Mouse (Mus musculus) myocyte (in vitro differentiated cells): ENCODE data around the gene Farsb. TPM values are rescaled to one million over a fixed set of nuclear protein-coding genes. Genes with fewer than 3 reads are reported as not detected.

Source experiments
- H3K27me3 ChIP-seq: one replicate; pipeline ENCODE4 v1.6.1; 2011; ENCODE audit not compliant: control insufficient read depth, insufficient read depth, insufficient read length
- H3K36me3 ChIP-seq: one replicate; pipeline ENCODE4 v1.6.1; 2011; ENCODE audit not compliant: control insufficient read depth, insufficient read depth
- H3K4me2 ChIP-seq: one replicate; pipeline ENCODE4 v1.6.1; 2011; ENCODE audit warnings: low read depth, control low read depth
- H3K4me3 ChIP-seq: one replicate; pipeline ENCODE4 v1.5.1; 2011; ENCODE audit warnings: mild to moderate bottlenecking, control low read depth, moderate library complexity
- H3K79me2 ChIP-seq: one replicate; pipeline ENCODE4 v1.6.1; 2011; ENCODE audit not compliant: control insufficient read depth, insufficient read depth
- H3ac ChIP-seq: one replicate; pipeline ENCODE4 v1.6.1; 2011; ENCODE audit not compliant: control insufficient read depth, insufficient read length
- CEBPB ChIP-seq: IDR thresholded peaks from 2 replicates; pipeline ENCODE4 v1.6.1; 2011; ENCODE audit warnings: mild to moderate bottlenecking, moderate library complexity; ENCODE audit not compliant: poor library complexity, insufficient read depth, severe bottlenecking
- E2F4 ChIP-seq: IDR thresholded peaks from one replicate; pipeline ENCODE4 v1.6.1; 2011; ENCODE audit warnings: mild to moderate bottlenecking, control low read depth, moderate library complexity; ENCODE audit not compliant: insufficient read depth
- MAX ChIP-seq: IDR thresholded peaks from one replicate; pipeline ENCODE4 v1.6.1; 2011; ENCODE audit warnings: low read depth, mild to moderate bottlenecking, control low read depth
- MYOD1 ChIP-seq, 3 experiments: IDR thresholded peaks; one replicate each; pipeline ENCODE4 v1.6.1; 2011; ENCODE audit warnings: control low read depth in 2 of 3, low read depth in 2 of 3, mild to moderate bottlenecking in 2 of 3, moderate library complexity in 1 of 3; ENCODE audit not compliant: insufficient read length in 2 of 3, control insufficient read depth in 1 of 3
- MYOG ChIP-seq, 3 experiments: IDR thresholded peaks; one replicate each; pipeline ENCODE4 v1.6.1; 2011; ENCODE audit warnings: control low read depth in 2 of 3, low read depth in 2 of 3, mild to moderate bottlenecking in 2 of 3; ENCODE audit not compliant: insufficient read length in 2 of 3, control insufficient read depth in 1 of 3, insufficient read depth in 1 of 3
- POLR2A ChIP-seq: IDR thresholded peaks from one replicate; pipeline ENCODE4 v1.6.1; 2011; ENCODE audit warnings: low read depth, mild to moderate bottlenecking, control low read depth, moderate library complexity; ENCODE audit not compliant: insufficient read length
- POLR2AphosphoS2 ChIP-seq: IDR thresholded peaks from one replicate; pipeline ENCODE4 v1.6.1; 2011; ENCODE audit warnings: low read depth, control low read depth; ENCODE audit not compliant: insufficient read length
- REST ChIP-seq: IDR thresholded peaks from one replicate; pipeline ENCODE4 v1.6.1; 2011; ENCODE audit warnings: mild to moderate bottlenecking, control low read depth, moderate library complexity; ENCODE audit not compliant: insufficient read depth, insufficient read length
- SRF ChIP-seq: IDR thresholded peaks from one replicate; pipeline ENCODE4 v1.6.1; 2011; ENCODE audit warnings: low read depth; ENCODE audit not compliant: control insufficient read depth, insufficient read length
- TCF12 ChIP-seq: IDR thresholded peaks from one replicate; pipeline ENCODE4 v1.6.1; 2011; ENCODE audit warnings: mild to moderate bottlenecking, control low read depth; ENCODE audit not compliant: poor library complexity, insufficient read depth, severe bottlenecking
- TCF3 ChIP-seq: IDR thresholded peaks from one replicate; pipeline ENCODE4 v1.6.1; 2011; ENCODE audit warnings: low read depth, control low read depth; ENCODE audit not compliant: insufficient read length
- USF1 ChIP-seq: IDR thresholded peaks from one replicate; pipeline ENCODE4 v1.6.1; 2011; ENCODE audit warnings: low read depth, mild to moderate bottlenecking, control low read depth, moderate library complexity
- polyA plus RNA-seq: library from polyadenylated mRNA; unstranded; fragments of >200 nt; fragmentation: generic; extraction: Trizol; gene quantifications from one replicate; pipeline ENCODE4 v1.2.1, GENCODE M21; 2012; ENCODE audit warnings: missing spikeins

Farsb gene
- polyA plus RNA-seq, 1 experiment, result 77.5 TPM

- TF ChIP-seq USF1 (no peak), E2F4 (no peak), POLR2A (no peak), TCF12 (no peak), TCF3 (no peak), MYOG (IDR thresholded peaks at IDR 0.05; ENCODE audit: control insufficient read depth in 1 of 3, insufficient read depth in 1 of 3, insufficient read length in 2 of 3, low read depth in 2 of 3) (no peak), POLR2AphosphoS2 (no peak), MYOD1 (IDR thresholded peaks at IDR 0.05; ENCODE audit: control insufficient read depth in 1 of 3, insufficient read length in 2 of 3, low read depth in 2 of 3) (no peak), MAX (no peak)
- H3K27me3 ChIP-seq, result no peaks in the 10 kb centered on the region
- H3K79me2 ChIP-seq, result peaks cover 32% of the 10 kb centered on the region
- peak overlapping the region; percentile 96 for H3K4me2 ChIP-seq
- H3K36me3 ChIP-seq, result peaks cover 5% of the 10 kb centered on the region
- H3K4me3 ChIP-seq, result peak overlapping the region; percentile 79
- H3ac ChIP-seq, result no peak overlapping the region
These were observed 1.4 kb upstream of the Farsb start for GRCm38 (mm10) chr1:78490143-78490542.

- peak overlapping the region; percentile 81 for H3K4me2 ChIP-seq
- peaks cover 48% of the 10 kb centered on the region for H3K79me2 ChIP-seq
- peaks cover 5% of the 10 kb centered on the region for H3K36me3 ChIP-seq
- no peaks in the 10 kb centered on the region for H3K27me3 ChIP-seq
- TF ChIP-seq MYOG (IDR thresholded peaks at IDR 0.05; ENCODE audit: control insufficient read depth in 1 of 3, insufficient read depth in 1 of 3, insufficient read length in 2 of 3, low read depth in 2 of 3), result no peak
- TF ChIP-seq E2F4, result no peak
- no peak for TF ChIP-seq POLR2AphosphoS2
- peak overlapping the region; percentile 79 for H3K4me3 ChIP-seq
- H3ac ChIP-seq, result peak overlapping the region; percentile 86
These were observed 308 bp downstream of the Farsb start for GRCm38 (mm10) chr1:78488427-78488751.

- H3ac ChIP-seq, result no peak overlapping the region
- no peak overlapping the region for H3K4me2 ChIP-seq
- H3K36me3 ChIP-seq, result peaks cover 20% of the 10 kb centered on the region
- H3K27me3 ChIP-seq, result no peaks in the 10 kb centered on the region
- TF ChIP-seq TCF12 (no peak), SRF (no peak), E2F4 (no peak), POLR2AphosphoS2 (no peak), CEBPB (no peak), MAX (no peak), TCF3 (no peak), POLR2A (no peak), MYOD1 (IDR thresholded peaks at IDR 0.05; ENCODE audit: control insufficient read depth in 1 of 3, insufficient read length in 2 of 3, low read depth in 2 of 3) (no peak), USF1 (no peak), MYOG (IDR thresholded peaks at IDR 0.05; ENCODE audit: control insufficient read depth in 1 of 3, insufficient read depth in 1 of 3, insufficient read length in 2 of 3, low read depth in 2 of 3) (no peak), REST (no peak)
- H3K4me3 ChIP-seq, result no peak overlapping the region
- H3K79me2 ChIP-seq, result peaks cover 73% of the 10 kb centered on the region
These were observed 4.3 kb downstream of the Farsb start for GRCm38 (mm10) chr1:78484361-78484760.

- Histone ChIP-seq H3K36me3 (peaks cover 29% of the 10 kb centered on the region), H3ac (no peak overlapping the region), H3K79me2 (peaks cover 75% of the 10 kb centered on the region), H3K4me2 (no peak overlapping the region), H3K4me3 (no peak overlapping the region), H3K27me3 (no peaks in the 10 kb centered on the region)
- TF ChIP-seq E2F4, result no peak
- TF ChIP-seq SRF, result no peak
- TF ChIP-seq USF1, result no peak
- no peak for TF ChIP-seq TCF3
- no peak for TF ChIP-seq MYOG (IDR thresholded peaks at IDR 0.05; ENCODE audit: control insufficient read depth in 1 of 3, insufficient read depth in 1 of 3, insufficient read length in 2 of 3, low read depth in 2 of 3)
- TF ChIP-seq MYOD1 (IDR thresholded peaks at IDR 0.05; ENCODE audit: control insufficient read depth in 1 of 3, insufficient read length in 2 of 3, low read depth in 2 of 3), result no peak
- no peak for TF ChIP-seq TCF12
- TF ChIP-seq POLR2AphosphoS2, result no peak
- no peak for TF ChIP-seq CEBPB
- no peak for TF ChIP-seq MAX
These were observed 5.3 kb downstream of the Farsb start for GRCm38 (mm10) chr1:78483430-78483829.

- Histone ChIP-seq H3K27me3 (no peaks in the 10 kb centered on the region), H3K79me2 (no peaks in the 10 kb centered on the region), H3K4me3 (no peak overlapping the region), H3ac (no peak overlapping the region), H3K36me3 (peaks cover 78% of the 10 kb centered on the region), H3K4me2 (no peak overlapping the region)
- TF ChIP-seq MYOG (IDR thresholded peaks at IDR 0.05; ENCODE audit: control insufficient read depth in 1 of 3, insufficient read depth in 1 of 3, insufficient read length in 2 of 3, low read depth in 2 of 3) (no peak), TCF12 (no peak), E2F4 (no peak), POLR2A (no peak), TCF3 (no peak), MAX (no peak), CEBPB (no peak), USF1 (no peak), MYOD1 (IDR thresholded peaks at IDR 0.05; ENCODE audit: control insufficient read depth in 1 of 3, insufficient read length in 2 of 3, low read depth in 2 of 3) (no peak), SRF (no peak), POLR2AphosphoS2 (no peak), REST (no peak)
These were observed 16.3 kb downstream of the Farsb start for GRCm38 (mm10) chr1:78472441-78472840.
